Mouse (Mus musculus): ENCODE measurements around the gene Nudcd3.

Nudcd3 gene

GRCm38 (mm10) chr11:6059162-6059561, 141.1 kb downstream of the Nudcd3 start:
- DNase-seq = no peak

Data from cerebellum, postnatal 14 days (tissue).